Mouse (Mus musculus) Muller cell, postnatal 12 days (primary cell): Measurements from ENCODE around the gene Ptgir.
A peak's percentile ranks its signal among the peaks of the same experiment; 100 is the strongest.

ENCODE experiments used
- DNase-seq: peaks from one replicate; pipeline ENCODE4 v3.0.0-alpha.2; 2015; ENCODE audit errors: inconsistent ontology term

Ptgir gene

GRCm38 (mm10) chr7:16916342-16917265 is 10.3 kb downstream of the Ptgir start:
- DNase-seq, result no peak

GRCm38 (mm10) chr7:16917447-16917846 is 11.2 kb downstream of the Ptgir start:
- no peak for DNase-seq

DNA sequence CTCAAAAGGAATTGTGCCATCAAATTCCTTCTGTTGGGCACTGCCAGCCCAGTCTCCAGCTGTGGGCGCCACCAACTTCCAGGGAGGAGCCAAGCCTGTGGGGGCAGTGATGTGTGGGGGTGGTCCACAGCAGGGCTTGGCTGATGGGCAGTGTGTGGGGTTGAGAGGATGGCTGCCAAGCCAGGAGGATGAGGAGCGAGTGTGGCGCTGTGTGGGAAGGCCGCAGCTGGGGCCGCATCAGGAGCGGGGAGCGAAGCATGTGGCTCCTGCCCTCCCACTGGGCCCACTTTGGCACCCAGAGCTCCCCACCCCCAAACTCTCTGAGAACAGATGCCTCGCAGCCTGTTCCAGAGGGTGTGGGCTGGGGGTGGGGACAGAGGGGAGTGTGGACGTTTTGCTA is 11.7 kb downstream of the Ptgir start:
- peak; percentile 52 for DNase-seq

DNA sequence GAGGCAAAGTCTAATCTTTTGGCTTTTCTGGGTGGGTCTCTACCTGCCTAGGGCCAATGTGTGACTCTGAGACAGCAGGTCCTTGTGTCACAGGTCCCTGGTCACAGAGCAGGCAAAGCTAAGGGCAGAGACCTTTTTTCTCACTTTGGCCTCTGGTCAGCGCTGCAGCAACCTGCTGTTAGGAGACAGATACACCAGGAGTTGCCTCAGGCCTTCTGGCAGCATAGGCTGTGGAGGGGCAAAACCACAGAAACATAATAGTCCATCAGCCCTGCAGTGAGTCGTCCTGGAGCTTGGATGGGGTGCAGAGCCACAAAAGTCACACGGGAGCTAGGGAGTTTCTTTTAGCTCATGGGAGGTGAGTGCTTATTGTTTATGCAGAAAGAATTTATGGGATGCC is 12.4 kb downstream of the Ptgir start:
- DNase-seq, result peak; percentile 64

DNA sequence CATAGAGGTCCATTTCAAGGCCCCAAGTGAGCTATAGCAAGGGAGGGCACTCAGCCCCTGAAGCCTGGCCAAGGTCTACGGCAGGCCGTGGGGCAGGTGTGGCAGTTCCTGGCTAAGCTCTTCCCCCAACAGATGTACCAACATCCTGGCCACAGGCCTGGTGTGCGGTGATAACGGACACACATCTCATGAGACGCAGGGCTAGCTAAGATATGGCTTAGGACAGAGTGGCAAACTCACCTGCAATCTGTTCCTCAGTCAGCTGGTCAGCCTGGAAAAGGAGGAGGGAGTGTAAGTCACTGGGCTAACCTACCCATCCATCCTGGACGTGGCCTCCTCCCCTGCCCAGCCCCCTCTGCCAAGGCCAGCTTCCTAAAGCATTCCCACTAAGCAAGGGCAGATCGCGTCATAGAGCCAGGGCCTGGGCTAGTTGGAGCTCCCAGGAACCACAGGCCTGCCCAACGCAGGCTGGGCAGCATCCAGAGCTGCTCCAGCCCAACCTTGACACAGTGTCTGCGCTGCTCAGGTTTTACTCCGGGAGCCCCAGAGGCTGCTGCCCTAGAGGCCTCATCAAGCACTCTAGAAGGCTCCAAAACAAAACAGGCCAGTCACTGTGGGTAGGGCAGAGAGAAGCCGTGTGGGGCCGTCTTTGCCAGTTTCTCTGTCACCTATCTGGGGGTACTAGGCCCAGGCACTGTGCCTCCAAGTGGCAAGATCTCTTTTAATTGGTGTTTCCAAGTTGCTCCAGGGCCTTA is 13.3 kb downstream of the Ptgir start:
- no peak for DNase-seq

- DNase-seq, result no peak
Measured at GRCm38 (mm10) chr7:16920150-16920579, 13.9 kb downstream of the Ptgir start.

DNA sequence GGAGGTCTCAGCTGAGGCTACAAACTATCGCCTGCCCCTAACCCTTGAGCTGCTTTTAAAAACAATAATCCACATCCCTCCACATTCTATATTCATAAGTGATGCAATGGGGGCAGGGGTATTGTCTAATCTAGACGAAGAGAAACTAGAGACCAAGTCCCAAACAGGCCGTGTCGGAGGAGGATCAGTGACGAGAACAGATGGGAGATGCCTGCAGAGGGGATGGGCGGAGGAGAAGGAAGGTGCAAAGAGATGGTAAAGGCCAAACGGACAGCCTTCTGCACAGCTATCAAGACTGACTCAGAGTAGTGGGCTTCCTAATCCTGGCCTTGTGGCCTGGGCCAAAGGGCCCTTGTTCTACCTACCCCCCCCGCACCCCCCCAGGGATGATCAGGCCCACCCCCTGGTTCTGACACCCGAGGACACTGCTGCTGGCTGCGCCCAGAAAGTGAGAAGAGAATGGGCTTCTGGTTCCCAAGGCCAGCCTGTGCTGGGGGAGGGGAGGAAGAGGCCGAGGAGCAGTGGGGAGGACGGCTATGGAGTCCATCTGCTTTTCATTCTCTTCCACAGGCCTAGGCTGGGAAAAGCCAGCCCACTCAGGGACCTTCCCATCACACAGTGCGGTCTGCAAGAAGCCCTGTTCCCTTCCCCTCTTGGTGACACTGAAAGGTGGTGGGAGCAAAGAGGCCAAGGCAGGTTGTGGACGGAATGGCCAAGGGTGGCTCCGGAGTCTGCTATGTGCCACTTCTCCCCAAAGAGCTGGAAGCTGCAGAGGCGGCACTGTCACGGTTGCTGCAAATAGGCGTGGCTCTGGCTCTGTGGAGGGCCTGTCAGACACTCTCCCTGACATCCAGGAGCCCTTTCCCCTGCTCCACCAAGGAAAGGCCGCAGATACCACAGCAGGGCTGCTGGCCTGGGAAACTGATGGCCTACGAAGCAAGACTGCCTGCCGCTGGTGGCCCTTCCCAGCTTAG is 14.8 kb downstream of the Ptgir start:
- DNase-seq, result peak; percentile 40

- DNase-seq, result no peak
Measured at GRCm38 (mm10) chr7:16921881-16922335, 15.6 kb downstream of the Ptgir start.

DNA sequence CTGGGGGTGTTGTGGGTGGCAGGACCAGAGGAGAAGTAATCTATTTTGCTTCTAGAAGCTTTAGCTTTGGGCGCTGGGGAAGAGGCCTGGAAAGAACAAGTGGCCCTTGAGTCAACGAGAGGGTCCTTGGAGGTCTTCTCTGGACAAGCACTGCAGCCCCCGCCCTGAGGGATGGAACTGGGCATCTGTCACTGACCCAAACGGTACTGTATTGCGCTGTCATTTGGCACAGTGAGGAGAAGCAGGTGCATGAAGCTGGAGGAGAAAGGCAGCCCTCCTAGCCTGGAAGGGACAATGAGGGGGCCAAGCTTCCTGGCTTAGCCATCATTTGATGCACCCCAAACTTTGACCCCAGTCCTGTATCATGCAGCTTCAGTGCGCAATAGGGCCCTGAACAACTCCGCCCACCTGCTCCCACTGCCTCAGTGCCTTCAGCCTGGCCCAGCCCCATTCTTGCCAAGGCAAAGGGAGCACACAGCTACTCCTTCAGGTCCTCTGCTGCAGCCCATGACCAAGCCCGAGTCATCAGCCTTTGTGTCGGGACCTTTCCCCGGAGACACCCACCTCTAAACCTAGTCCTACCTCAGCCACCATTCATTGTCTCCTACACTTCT is 16.2 kb downstream of the Ptgir start:
- no peak for DNase-seq

DNA sequence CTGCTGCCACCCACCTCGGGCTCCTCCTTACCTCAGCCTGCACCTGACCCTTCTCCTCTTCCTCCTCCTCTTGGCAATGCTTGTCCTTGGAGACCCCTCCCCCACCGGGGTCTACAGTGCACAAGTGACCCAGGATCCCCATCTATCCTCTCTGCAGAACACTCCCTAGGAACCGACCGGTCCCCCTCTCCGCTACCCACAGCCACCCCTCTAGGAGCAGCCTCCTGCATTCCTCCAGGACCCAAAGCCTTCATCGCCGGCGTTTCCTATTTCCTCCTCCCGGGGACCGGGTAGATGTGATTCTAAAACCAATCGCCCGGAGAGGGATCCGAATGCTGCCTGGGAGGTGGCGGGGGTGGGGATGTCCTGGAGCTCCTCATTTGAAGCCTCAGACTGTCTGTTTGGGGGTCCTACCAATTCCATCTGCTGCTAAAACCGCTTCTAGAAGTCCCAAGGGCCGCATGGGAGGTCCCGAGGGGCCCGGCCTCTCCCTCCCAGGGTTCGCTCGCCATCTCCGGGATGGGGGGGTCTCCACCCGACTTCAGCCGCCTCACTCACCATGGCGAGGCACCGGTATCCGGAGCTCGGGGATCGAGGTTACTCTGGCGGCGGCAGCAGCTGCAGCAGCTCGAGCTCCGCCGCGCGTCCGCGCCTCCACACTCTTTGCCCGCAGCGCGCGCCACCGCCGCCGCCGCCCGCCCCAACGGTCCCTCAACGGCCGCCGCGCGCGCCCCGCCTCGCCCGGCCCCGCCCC is 17.2 kb downstream of the Ptgir start:
- no peak for DNase-seq

DNA sequence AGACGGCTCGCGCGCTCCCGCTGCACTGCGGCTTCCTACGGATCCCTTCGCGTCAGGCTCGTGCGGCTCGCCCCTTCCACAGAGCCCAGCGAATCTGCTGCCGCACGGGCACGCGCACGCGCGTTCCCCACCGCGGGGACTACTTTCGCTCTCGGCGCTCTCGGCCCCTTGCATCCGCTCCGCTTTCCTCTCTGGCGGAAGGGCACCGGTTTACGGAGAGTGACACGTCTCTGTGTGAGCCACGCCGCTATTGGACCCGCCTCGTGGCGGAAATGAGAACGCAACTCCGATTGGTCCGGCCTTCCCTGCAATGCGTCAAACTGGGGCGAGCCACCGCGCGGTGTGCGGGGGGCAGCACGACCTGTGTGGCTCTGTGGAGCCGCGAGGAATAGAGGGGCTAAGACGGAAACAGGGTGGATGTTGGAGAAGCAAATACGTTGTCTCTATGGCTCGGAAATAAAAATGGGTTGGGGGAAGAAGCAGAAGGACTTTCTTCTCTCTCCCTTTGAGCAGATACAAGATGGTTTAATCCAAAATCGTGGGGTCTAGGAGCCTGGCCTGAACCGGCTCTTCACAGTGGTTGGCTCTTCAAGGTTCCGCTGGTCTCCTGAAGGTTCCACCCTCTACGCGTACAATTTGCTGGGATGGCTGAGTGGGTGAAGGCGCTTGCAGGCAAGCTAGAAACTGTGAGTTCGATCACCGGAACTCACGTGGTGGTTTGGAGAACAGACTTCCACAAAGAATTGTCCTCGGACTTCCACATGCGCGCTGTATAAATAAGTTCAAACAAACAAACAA is 17.9 kb downstream of the Ptgir start, which contains the start of gene Calm3:
Gene Calm3, minus strand, starts transcription at position 78 of the 798 bp plus-strand sequence.
- DNase-seq, result peak; percentile 100

DNA sequence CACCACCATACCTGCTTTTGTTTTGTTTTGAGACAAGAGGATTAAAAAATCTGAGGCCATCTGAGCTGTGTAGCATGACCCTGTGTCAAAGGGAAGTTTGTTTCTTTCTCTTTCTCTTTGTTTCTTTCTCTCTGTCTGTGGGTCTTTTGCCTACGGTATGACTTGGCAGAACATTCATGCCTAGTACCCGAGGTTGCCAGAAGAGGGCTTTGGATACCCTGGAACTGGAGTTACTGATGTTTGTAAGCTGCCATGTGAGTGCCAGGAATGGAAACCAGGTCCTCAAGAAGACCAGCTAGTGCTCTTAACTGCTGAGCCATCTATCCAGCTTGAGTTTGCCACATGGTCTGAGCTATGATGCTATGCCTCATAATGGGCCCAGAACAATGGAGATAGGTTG is 22.1 kb downstream of the Ptgir start:
- DNase-seq, result no peak

GRCm38 (mm10) chr7:16930850-16931249 is 24.6 kb downstream of the Ptgir start:
- no peak for DNase-seq

DNA sequence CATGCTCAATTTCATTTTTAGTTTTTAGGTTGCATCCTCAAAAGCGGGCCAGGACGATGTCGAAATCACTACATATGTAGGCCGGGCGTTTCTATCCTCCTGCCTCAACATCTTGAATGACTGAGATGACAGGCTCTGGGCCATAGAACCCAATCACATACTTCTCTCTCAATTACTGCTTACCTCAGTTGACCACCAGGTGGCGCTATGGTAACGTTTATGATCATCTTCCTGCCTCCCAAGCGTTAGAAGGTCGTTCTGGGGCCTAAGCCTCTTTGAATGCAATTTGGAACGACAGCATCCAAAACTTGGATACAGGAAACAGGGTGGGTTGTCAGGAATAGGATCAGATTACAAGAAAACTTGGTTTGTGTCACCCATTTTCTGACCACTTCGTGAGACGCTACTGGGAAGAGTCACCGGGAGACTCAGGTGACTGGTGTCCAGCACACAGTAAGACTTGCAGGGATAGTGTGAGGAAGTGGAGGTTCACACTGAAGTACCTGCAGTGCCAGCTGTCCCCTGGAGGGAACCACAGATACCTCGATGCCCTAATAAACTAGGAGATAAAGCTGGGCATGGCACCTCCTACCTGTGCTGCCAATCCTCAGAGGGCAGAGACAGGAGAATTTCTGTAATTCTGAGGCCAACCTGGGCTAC is 25.8 kb downstream of the Ptgir start:
- DNase-seq, result peak; percentile 68

GRCm38 (mm10) chr7:16932704-16933577 is 26.7 kb downstream of the Ptgir start:
- no peak for DNase-seq

DNA sequence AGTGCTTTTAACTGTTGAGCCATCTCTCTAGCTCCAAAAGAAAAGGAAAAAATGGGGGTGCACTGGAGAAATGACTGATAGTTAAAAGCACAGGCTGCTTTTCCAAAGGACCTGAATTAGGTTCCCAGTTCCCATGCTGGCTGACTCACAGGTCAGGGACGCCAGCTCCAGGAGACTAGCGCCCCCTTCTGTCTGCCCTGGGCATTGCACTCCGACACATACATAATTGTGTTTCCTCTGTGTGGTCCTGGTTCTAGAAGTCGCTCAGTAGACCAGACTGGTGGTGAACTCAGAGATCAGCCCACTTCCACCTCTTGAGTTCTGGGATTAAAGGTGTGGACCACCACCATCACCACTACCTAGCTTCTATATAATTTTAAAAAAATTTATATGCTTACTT is 31.0 kb downstream of the Ptgir start:
- no peak for DNase-seq

DNA sequence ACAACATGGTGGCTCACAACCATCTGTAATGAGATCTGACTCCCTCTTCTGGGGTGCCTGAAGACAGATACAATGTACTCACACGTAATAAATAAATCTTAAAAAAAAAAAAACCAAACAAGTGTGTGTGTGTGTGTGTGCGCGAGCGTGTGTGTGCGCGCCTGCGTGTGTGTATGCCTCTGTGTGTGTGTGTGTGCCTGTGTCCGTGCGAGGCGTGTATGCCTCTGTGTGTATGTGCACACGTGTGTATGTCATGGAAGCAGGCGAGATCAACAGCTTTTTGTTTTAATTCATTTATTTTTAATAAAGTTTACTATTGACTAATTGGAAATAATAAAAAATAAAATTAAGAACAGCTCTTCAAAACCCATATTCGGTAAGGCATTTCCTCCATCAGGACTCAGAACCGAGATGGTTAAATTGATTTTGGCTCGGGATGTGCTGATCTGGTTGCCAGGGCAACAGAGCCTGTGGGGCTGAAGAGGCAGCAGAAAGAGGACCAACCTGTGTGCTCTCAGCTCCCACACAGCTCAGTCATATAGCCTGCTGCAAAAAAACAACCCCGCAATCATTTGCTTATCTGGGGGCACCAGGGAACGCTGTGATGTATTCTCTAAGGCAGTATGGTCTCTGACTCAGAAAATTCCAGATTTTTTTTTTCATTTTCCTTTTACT is 32.0 kb downstream of the Ptgir start:
- no peak for DNase-seq
